ENCODE assay signal across 12 mouse cellular contexts in the genomic region with DNA sequence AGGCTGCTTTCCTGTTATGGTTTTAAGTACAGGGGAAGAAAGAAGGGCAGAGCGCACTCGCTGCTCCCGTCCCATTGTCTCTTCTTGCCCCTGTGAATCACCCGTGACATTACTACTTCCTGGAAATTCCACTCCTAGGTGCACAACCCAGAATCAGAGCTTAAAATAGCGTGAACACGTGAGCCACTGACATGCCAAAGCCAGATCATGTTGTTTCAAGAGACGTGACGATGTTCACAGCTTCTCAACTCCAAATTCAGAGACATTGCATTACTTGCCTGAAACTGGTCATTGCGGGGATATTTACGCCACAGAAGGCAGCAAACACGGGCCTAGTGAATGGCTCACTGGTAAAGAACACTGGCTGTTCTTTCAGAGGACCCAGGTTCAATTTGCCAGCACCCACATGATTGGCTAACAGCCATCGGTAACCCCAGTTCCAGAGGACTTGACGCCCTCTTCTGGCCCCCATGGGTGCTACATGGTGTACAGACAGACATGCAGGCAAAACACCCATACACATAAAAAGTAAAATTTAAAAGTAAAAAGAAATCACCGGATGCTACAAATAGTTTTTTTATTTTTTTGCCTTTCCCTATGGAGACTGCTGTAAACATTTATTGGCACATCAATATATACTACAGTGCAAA. TPM values are rescaled to one million over a fixed set of nuclear protein-coding genes. Genes with fewer than 3 reads are reported as not detected.
DNase-seq lines count a peak whose midpoint lies in the region; ATAC-seq and TF ChIP-seq lines count a peak whose summit lies in the region.
"Had no signal": no experiment of that assay in that cellular context is flagged by ENCODE, and none has a peak within 500 bp of the region (broad histone marks: within the 10 kb centered on the region; RNA-seq: fewer than 3 reads in every experiment).

No protein-coding gene starts in this region.

- H3K9me3 ChIP-seq in lung, postnatal 0 days (ENCODE audit: low read length) = no peaks in the 10 kb centered on the region
- no peaks in the 10 kb centered on the region for H3K9me3 ChIP-seq in heart, embryonic 10.5 days
- H3K9me3 ChIP-seq in stomach, postnatal 0 days (ENCODE audit: control insufficient read depth, low read length) = no peaks in the 10 kb centered on the region
- H3K9me3 ChIP-seq: hindbrain, embryonic 10.5 days; liver, embryonic 13.5 days had no signal

- no peak for TF ChIP-seq POLR2A in kidney, adult 2 months (IDR thresholded peaks at IDR 0.05; ENCODE audit: low read depth, low read length)

- no peaks in the 10 kb centered on the region for H3K4me1 ChIP-seq in kidney, adult 2 months (ENCODE audit: control insufficient read depth, insufficient read depth, low read length)
- H3K4me1 ChIP-seq in lung, postnatal 0 days (ENCODE audit: insufficient read depth, low read depth, low read length) = peaks cover 3% of the 10 kb centered on the region; the same call in 1 of the 2 replicates
- peaks cover 12% of the 10 kb centered on the region for H3K4me1 ChIP-seq in heart, embryonic 10.5 days
- no peaks in the 10 kb centered on the region; the same call in 1 of the 2 replicates for H3K4me1 ChIP-seq in stomach, postnatal 0 days (replicated peaks; ENCODE audit: control insufficient read depth, insufficient read depth)

- peak; percentile 73 for ATAC-seq in lung, postnatal 0 days
- no peak for ATAC-seq in stomach, postnatal 0 days (ENCODE audit: low FRiP score, low TSS enrichment)
- ATAC-seq: midbrain, embryonic 16.5 days had no signal

- peak; percentile 55 for DNase-seq in kidney, adult 2 months
- no peak for DNase-seq in kidney, postnatal 4 days
- DNase-seq in lung, postnatal 0 days (ENCODE audit: low spot score) = peak; percentile 64
- DNase-seq in lung, postnatal 25 days (ENCODE audit: low spot score) = no peak
- DNase-seq in heart, embryonic 10.5 days (ENCODE audit: low spot score) = no peak
- DNase-seq in stomach, postnatal 0 days (ENCODE audit: low spot score) = no peak
- DNase-seq in neural tube, embryonic 10.5 days (ENCODE audit: extremely low spot score, low spot score) = no peak
- DNase-seq in left cerebral cortex, adult 18-20 months (ENCODE audit: low spot score in 2 of 2) = no peak
- DNase-seq: layer of hippocampus, adult 9-11 months; liver, embryonic 13.5 days had no signal

- 80% methylated on average over 14 of the region's 14 CpGs for WGBS in kidney, adult 2 months
- WGBS in lung, postnatal 0 days = 77% methylated on average over 14 of the region's 14 CpGs
- WGBS in heart, embryonic 10.5 days = 80% methylated on average over 14 of the region's 14 CpGs
- WGBS in stomach, postnatal 0 days = 86% methylated on average over 14 of the region's 14 CpGs

- H3K27ac ChIP-seq in kidney, adult 2 months (ENCODE audit: insufficient read depth, low read depth, low read length) = no peak overlapping the region
- no peak overlapping the region for H3K27ac ChIP-seq in lung, postnatal 0 days (ENCODE audit: low read length)
- 0 out of 2 replicates have a peak overlapping the region, but pooled peaks have one; percentile 38 for H3K27ac ChIP-seq in heart, embryonic 10.5 days
- no peak overlapping the region; the same call in 1 of the 2 replicates for H3K27ac ChIP-seq in stomach, postnatal 0 days (replicated peaks)
- H3K27ac ChIP-seq: hindbrain, embryonic 10.5 days; liver, embryonic 13.5 days had no signal

- H3K36me3 ChIP-seq in kidney, adult 2 months (ENCODE audit: control insufficient read depth, insufficient read depth, low read length) = no peaks in the 10 kb centered on the region
- no peaks in the 10 kb centered on the region for H3K36me3 ChIP-seq in lung, postnatal 0 days (ENCODE audit: insufficient read depth, low read length)
- 0 out of 2 replicates have a peak, but pooled peaks cover 4% of the 10 kb centered on the region for H3K36me3 ChIP-seq in heart, embryonic 10.5 days
- no peaks in the 10 kb centered on the region for H3K36me3 ChIP-seq in stomach, postnatal 0 days (ENCODE audit: control insufficient read depth, insufficient read depth, low read length)
- H3K36me3 ChIP-seq: hindbrain, embryonic 10.5 days; liver, embryonic 13.5 days had no signal

- TF ChIP-seq CTCF in kidney, adult 2 months (conservative IDR thresholded peaks at IDR 0.05; ENCODE audit: insufficient read depth, insufficient read length, low read depth, low read length) = 0 out of 2 replicates have a peak, but pooled peaks have one; percentile 22
- peak; percentile 35; the same call in 1 of the 2 replicates for TF ChIP-seq CTCF in lung, postnatal 0 days (IDR thresholded peaks at IDR 0.05)
- TF ChIP-seq CTCF in stomach, postnatal 0 days (IDR thresholded peaks at IDR 0.05; ENCODE audit: low read depth) = peak; percentile 26; the same call in 1 of the 2 replicates

- TF ChIP-seq EP300 in lung, postnatal 0 days (IDR thresholded peaks at IDR 0.05) = no peak
- no peak for TF ChIP-seq EP300 in stomach, postnatal 0 days (optimal IDR thresholded peaks at IDR 0.05)

- H3K4me3 ChIP-seq in kidney, adult 2 months (ENCODE audit: insufficient read depth, low read depth, low read length) = no peak overlapping the region
- H3K4me3 ChIP-seq in lung, postnatal 0 days (ENCODE audit: low read depth, low read length) = no peak overlapping the region
- no peak overlapping the region for H3K4me3 ChIP-seq in heart, embryonic 10.5 days
- H3K4me3 ChIP-seq in stomach, postnatal 0 days (ENCODE audit: low read depth, low read length) = no peak overlapping the region
- H3K4me3 ChIP-seq: hindbrain, embryonic 10.5 days; liver, embryonic 13.5 days had no signal

- no peak overlapping the region for H3K4me2 ChIP-seq in lung, postnatal 0 days (replicated peaks; ENCODE audit: low read depth, low read length)
- H3K4me2 ChIP-seq in stomach, postnatal 0 days (replicated peaks; ENCODE audit: low read depth) = no peak overlapping the region
- H3K4me2 ChIP-seq: liver, embryonic 13.5 days had no signal

- no peaks in the 10 kb centered on the region for H3K27me3 ChIP-seq in kidney, adult 2 months (replicated peaks; ENCODE audit: control insufficient read depth, insufficient read depth, low read length)
- no peaks in the 10 kb centered on the region for H3K27me3 ChIP-seq in lung, postnatal 0 days (replicated peaks; ENCODE audit: insufficient read depth, low read length)
- no peaks in the 10 kb centered on the region for H3K27me3 ChIP-seq in heart, embryonic 10.5 days (ENCODE audit: insufficient read depth, poor library complexity, severe bottlenecking)
- H3K27me3 ChIP-seq in stomach, postnatal 0 days (ENCODE audit: control insufficient read depth, insufficient read depth, low read length) = no peaks in the 10 kb centered on the region
- H3K27me3 ChIP-seq: liver, embryonic 13.5 days had no signal

- no peak overlapping the region for H3K9ac ChIP-seq in lung, postnatal 0 days (replicated peaks; ENCODE audit: low read depth)
- H3K9ac ChIP-seq in stomach, postnatal 0 days (ENCODE audit: low read length) = no peak overlapping the region
- H3K9ac ChIP-seq: liver, embryonic 13.5 days had no signal

RNA-seq across cellular contexts. Expression of gene Fam49b, which starts 41.6 kb away (rescaled TPM):
- polyA plus RNA-seq in kidney, adult 2 months (2012; rRNA removed) = 7.5 and 9.0 TPM in 2 replicates
- polyA plus RNA-seq in lung, postnatal 0 days (2015; fragmentation: Nextera tagmentation; extraction: Ambion mirVana) = 45.8 and 48.1 TPM in 2 replicates
- polyA plus RNA-seq in heart, embryonic 10.5 days (2016; fragmentation: Nextera tagmentation; extraction: Ambion mirVana) = 60.7 and 64.9 TPM in 2 replicates
- polyA plus RNA-seq in stomach, postnatal 0 days (2015; fragmentation: Nextera tagmentation; extraction: Ambion mirVana) = 32.0 and 32.2 TPM in 2 replicates
- total RNA-seq in left cerebral cortex, adult 18-20 months (2021) = 100 to 1,000 TPM; 187 to 188 TPM

Comparison
In these comparisons a context has a peak if more than half of its experiments do, and no peak if none do; other contexts are left out.
1. DNase-seq: peak in kidney, adult 2 months (single experiment) and lung, postnatal 0 days (single experiment); none in kidney, postnatal 4 days (0 of 2), lung, postnatal 25 days (single experiment), heart, embryonic 10.5 days (single experiment), stomach, postnatal 0 days (single experiment), neural tube, embryonic 10.5 days (single experiment) and left cerebral cortex, adult 18-20 months (0 of 2).
2. Peak in every context shown above with its lines, with median percentiles within 50 percentile points of each other: CTCF ChIP-seq.